Mouse (Mus musculus) A20 (cell line): ENCODE results near the gene Ksr2.
"Not testable (repeated sequence)": the region's sequence is repeated elsewhere in the genome, so short reads cannot be mapped to it uniquely, and the experiment has no call there.

Source experiments
- DNase-seq: peaks from one replicate; pipeline ENCODE4 v3.0.0-alpha.2; 2011; ENCODE audit warnings: low read depth, low spot score

Ksr2 gene

GRCm38 (mm10) chr5:117607761-117608309 lies 194.0 kb downstream of the Ksr2 start:
- peak; percentile 8 for DNase-seq

DNA sequence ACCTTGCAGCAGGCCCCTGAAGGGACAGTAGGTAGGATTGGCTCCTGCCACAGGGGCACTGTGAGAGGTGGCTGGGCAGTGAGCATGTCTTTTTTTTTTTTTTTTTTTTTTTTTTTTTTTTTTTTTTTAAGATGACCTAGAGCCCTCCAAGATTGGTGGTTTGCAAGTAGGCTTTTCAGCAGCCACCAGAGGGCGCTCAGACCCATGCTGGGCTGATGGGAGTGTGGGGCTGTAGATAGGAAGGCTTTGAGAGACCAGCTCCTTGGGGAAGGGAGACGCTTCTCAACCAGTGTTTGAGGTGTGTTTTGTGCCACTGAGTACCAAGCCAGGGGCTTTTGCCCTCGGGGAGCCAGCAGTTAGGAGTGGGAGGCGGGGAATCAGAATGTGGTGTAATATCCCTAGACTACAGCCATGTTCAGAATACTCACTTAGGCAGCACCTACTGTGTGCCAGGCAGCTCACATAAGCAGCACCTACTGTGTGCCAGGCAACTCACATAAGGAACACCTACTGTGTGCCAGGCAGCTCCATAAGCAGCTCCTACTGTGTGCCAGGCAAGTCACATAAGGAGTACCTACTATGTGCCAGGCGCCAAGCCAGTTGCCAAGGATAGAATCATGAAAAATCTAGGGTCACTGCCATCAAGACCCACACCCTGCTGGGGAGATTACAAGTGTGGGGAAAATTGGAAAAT lies 200.7 kb downstream of the Ksr2 start:
- DNase-seq = peak; percentile 74

GRCm38 (mm10) chr5:117620292-117620691 lies 206.5 kb downstream of the Ksr2 start:
- DNase-seq = no peak

DNA sequence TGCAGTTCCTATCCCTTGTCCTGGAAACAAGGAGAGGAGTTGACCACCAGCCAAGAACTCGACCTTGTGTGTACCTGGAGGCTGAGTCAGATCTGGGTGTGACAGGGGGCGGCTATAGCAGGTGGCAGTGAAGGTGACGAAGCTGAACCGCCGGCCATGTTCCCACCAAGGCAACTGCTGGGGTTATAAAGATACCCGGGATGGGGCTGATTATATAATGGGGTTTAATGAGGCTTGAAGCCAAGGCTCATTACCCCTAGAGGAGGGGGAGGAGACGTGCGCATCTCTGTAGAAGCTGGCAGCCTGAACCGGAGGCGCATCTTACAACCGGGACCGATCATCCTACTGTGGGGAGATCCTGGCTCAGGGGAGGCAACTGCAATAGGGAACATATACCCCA lies 208.4 kb downstream of the Ksr2 start:
- DNase-seq = peak; percentile 29

GRCm38 (mm10) chr5:117623206-117623605 lies 209.4 kb downstream of the Ksr2 start:
- DNase-seq = not testable (repeated sequence)

GRCm38 (mm10) chr5:117626907-117627306 lies 213.1 kb downstream of the Ksr2 start:
- peak; percentile 4 for DNase-seq

DNA sequence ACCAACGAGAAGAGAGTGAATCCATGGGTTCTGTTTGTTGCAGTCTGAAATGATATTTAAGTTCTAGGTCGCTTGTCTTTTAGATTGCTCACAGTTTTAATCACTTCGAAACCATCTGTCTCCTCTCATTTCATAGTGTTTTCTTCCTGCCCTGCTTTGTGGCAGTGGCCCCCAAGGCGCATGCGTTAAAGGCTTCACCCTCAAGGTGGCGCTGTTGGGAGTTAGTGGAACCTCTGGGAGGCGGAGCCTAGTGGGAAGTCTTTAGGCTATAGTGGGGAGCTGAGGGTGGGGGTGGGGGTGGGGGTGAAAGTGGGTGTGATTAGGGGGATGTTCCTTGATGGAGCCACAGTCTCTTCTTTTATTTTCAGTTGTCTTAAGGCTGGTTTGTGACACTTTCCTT lies 214.6 kb downstream of the Ksr2 start:
- peak; percentile 64 for DNase-seq

GRCm38 (mm10) chr5:117629570-117629969 lies 215.8 kb downstream of the Ksr2 start:
- DNase-seq = no peak

GRCm38 (mm10) chr5:117635211-117635610 lies 221.4 kb downstream of the Ksr2 start:
- DNase-seq = no peak

GRCm38 (mm10) chr5:117635838-117636237 lies 222.0 kb downstream of the Ksr2 start:
- no peak for DNase-seq

GRCm38 (mm10) chr5:117641585-117641984 lies 227.8 kb downstream of the Ksr2 start:
- DNase-seq = peak; percentile 31

- no peak for DNase-seq
These were observed 237.6 kb downstream of the Ksr2 start for GRCm38 (mm10) chr5:117651238-117651886.

- DNase-seq = peak; percentile 8
These were observed 244.8 kb downstream of the Ksr2 start for GRCm38 (mm10) chr5:117658641-117659040.

GRCm38 (mm10) chr5:117659596-117659995 lies 245.8 kb downstream of the Ksr2 start:
- DNase-seq = no peak

DNA sequence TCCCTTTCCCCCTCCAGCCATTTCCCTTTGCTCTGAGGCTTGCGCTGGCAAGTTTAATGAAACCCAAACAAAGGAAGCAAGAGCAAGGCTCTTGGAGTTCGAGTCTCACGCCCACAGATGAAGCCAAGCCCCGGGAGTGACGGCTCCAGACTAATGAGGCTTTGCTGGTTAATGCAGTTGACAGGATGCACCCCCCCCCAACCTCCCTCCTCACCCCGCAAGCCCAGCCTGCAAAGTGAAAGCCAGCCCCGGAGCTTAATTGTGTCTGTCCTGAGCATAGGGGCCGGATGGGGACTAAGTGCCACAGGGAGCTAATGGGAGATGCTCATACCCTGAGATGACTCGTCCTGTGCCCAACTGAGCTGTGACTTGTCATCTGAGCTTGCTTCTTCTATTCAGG lies 251.4 kb downstream of the Ksr2 start:
- no peak for DNase-seq

DNA sequence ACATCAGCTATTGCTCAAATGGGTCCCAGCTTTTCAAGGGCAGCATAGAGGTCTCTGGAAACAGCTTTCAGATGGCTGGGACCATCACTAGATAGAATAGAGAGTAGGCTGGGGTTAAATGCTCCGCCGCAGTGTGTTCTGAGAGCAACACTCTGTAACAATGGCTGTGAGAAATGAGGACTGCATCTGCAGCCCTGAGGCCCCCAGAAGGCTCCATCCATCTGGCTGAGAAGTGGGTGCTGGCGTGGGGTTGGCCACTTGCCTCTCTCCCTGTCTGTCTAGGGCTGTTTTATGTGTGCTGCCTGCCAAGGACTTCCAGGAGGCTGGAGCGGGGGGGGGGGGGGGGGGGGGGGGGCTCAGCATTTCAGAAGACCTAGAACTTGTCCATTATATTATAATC lies 253.5 kb downstream of the Ksr2 start:
- DNase-seq = no peak

DNA sequence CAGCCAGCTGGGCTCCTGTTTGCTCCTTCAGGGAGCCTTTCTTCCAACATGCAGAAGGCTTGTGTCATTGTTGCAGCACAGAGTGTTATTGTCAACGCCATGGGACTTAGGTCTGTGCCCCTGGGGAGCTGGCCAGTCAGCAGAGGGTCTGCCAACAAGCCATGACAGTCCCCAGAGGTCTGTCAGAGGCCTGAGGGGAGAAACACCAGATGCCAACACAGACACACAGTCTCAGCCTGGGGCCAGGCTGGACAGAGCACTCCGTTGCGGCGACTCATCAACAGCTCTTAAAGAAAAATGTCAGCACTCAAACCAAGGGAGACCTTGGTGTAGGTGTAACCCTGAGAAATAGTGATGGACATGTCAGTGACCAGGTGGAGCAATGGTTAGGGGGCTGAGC lies 255.5 kb downstream of the Ksr2 start:
- DNase-seq = no peak

- no peak for DNase-seq
These were observed 256.0 kb downstream of the Ksr2 start for GRCm38 (mm10) chr5:117669843-117670242.

DNA sequence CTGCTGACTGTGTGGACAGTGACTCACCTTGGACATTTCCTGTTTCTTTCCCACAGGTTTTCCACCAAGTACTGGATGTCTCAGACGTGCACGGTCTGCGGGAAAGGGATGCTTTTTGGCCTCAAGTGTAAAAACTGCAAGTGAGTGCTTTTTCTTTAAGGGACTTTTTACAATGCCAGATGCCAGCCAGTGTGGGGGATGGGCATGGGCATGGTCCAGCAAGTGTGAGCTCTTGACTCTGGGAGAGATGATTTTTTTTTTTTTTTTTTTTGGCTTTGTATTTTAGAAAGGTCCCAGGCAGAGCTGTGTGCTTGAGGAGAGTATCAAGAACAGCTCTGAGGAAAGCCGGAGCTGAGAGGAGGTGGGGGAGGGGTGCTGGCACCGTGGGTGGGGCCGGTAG lies 257.6 kb downstream of the Ksr2 start:
- DNase-seq = no peak

GRCm38 (mm10) chr5:117675840-117676239 lies 262.0 kb downstream of the Ksr2 start:
- DNase-seq = no peak

GRCm38 (mm10) chr5:117677231-117677630 lies 263.4 kb downstream of the Ksr2 start:
- DNase-seq = no peak

DNA sequence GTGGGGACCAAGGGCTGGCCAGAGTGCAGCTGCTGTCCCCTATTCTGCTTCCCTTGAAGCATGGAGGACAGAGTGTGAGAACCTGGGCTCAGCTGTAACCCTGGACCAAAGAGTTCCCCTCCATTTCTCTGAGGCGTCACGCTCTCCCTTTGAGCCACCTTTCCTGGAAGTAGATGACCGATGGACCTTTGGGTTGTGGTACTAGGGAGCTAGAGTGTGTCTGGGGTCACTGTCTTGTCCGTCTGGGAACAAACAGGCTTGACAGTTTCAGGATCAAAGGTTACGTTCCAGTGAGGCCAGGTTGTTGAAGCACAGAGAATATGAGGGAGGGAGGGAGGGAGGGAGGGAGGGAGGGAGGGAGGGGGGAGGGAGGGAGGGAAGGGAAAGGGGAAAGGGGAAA lies 264.6 kb downstream of the Ksr2 start:
- DNase-seq = no peak

GRCm38 (mm10) chr5:117682226-117682625 lies 268.4 kb downstream of the Ksr2 start:
- DNase-seq = no peak
